Mouse (Mus musculus) lung, embryonic 15.5 days (tissue): ENCODE measurements around the gene Mcrs1. TPM values are rescaled to one million over a fixed set of nuclear protein-coding genes. Genes with fewer than 3 reads are reported as not detected.
"Not testable (repeated sequence)": the region's sequence is repeated elsewhere in the genome, so short reads cannot be mapped to it uniquely, and the experiment has no call there.

ENCODE experiments used
- ATAC-seq: fragments of 200-750 bp; cut with Nextera tagmentation; 2 replicates; pipeline ENCODE4 v1.8.0; 2017; ENCODE audit warnings: moderate number of reproducible peaks, borderline replicate concordance; ENCODE audit not compliant: low FRiP score, low TSS enrichment; ENCODE audit errors: extremely low read depth
- H3K27ac ChIP-seq: fragments of 300-500 bp; sonication (generic); 2 replicates; pipeline ENCODE4 v1.5.1; 2015; ENCODE audit warnings: moderate library complexity, mild to moderate bottlenecking, inconsistent platforms
- H3K27me3 ChIP-seq: fragments of 300-500 bp; sonication (generic); 2 replicates; pipeline ENCODE4 v1.6.1; 2015; ENCODE audit warnings: inconsistent platforms
- H3K36me3 ChIP-seq: fragments of 300-500 bp; sonication (generic); 2 replicates; pipeline ENCODE4 v1.6.1; 2015; ENCODE audit warnings: inconsistent platforms
- H3K4me1 ChIP-seq: fragments of 300-500 bp; sonication (generic); 2 replicates; pipeline ENCODE4 v1.6.1; 2015; ENCODE audit warnings: inconsistent platforms
- H3K4me2 ChIP-seq: fragments of 300-500 bp; sonication (generic); 2 replicates; pipeline ENCODE4 v1.6.1; 2015; ENCODE audit warnings: inconsistent platforms, mild to moderate bottlenecking, moderate library complexity
- H3K4me3 ChIP-seq: fragments of 300-500 bp; sonication (generic); 2 replicates; pipeline ENCODE4 v1.5.1; 2015; ENCODE audit warnings: mild to moderate bottlenecking, inconsistent platforms
- H3K9ac ChIP-seq: fragments of 300-500 bp; sonication (generic); 2 replicates; pipeline ENCODE4 v1.6.1; 2015; ENCODE audit warnings: inconsistent platforms
- H3K9me3 ChIP-seq: fragments of 300-500 bp; sonication (generic); 2 replicates; pipeline ENCODE4 v1.6.1; 2016; ENCODE audit warnings: inconsistent platforms
- WGBS: fragments of 180-500 bp; shearing (Covaris S2); methylation state at CpG from one replicate; pipeline ENCODE4 v1.1.7; 2015; 5-methylcytosine and 5-hydroxymethylcytosine counted together
- polyA plus RNA-seq: library from polyadenylated mRNA; unstranded; fragments of >200 nt; fragmentation: Nextera tagmentation; extraction: Ambion mirVana; gene quantifications from 2 replicates; pipeline ENCODE4 v1.2.1, GENCODE M21; 2015

The Mcrs1 gene
- polyA plus RNA-seq, 1 experiment from 2014 or later: 141 TPM

GRCm38 (mm10) chr15:99246736-99247135, 5.0 kb downstream of the Mcrs1 start:
- H3K27ac ChIP-seq, H3K27me3 ChIP-seq, H3K4me2 ChIP-seq, H3K4me3 ChIP-seq, H3K4me1 ChIP-seq, ATAC-seq, H3K9me3 ChIP-seq, H3K9ac ChIP-seq: not testable (repeated sequence)
- H3K36me3 ChIP-seq: peaks cover 60% of the 10 kb centered on the region
- WGBS: 81% methylated on average over 6 of the region's 6 CpGs

- Histone ChIP-seq H3K27me3 (no peaks in the 10 kb centered on the region), H3K4me2 (no peak overlapping the region), H3K4me1 (no peaks in the 10 kb centered on the region), H3K4me3 (no peak overlapping the region), H3K36me3 (peaks cover 45% of the 10 kb centered on the region), H3K9me3 (no peaks in the 10 kb centered on the region), H3K9ac (no peak overlapping the region), H3K27ac (no peak overlapping the region)
- WGBS: 93% methylated on average over 10 of the region's 10 CpGs
- ATAC-seq: no peak
Measured at GRCm38 (mm10) chr15:99242045-99242444, 9.7 kb downstream of the Mcrs1 start.

GRCm38 (mm10) chr15:99241249-99241648, 10.5 kb downstream of the Mcrs1 start:
- H3K4me3 ChIP-seq: no peak overlapping the region
- no peaks in the 10 kb centered on the region for H3K27me3 ChIP-seq
- no peak overlapping the region for H3K4me2 ChIP-seq
- ATAC-seq: no peak
- H3K27ac ChIP-seq: no peak overlapping the region
- peaks cover 39% of the 10 kb centered on the region for H3K36me3 ChIP-seq
- no peak overlapping the region for H3K9ac ChIP-seq
- 75% methylated on average over 4 of the region's 4 CpGs for WGBS
- H3K4me1 ChIP-seq: no peaks in the 10 kb centered on the region
- H3K9me3 ChIP-seq: no peaks in the 10 kb centered on the region

- Histone ChIP-seq H3K4me3 (no peak overlapping the region), H3K9me3 (no peaks in the 10 kb centered on the region), H3K4me2 (no peak overlapping the region), H3K36me3 (peaks cover 27% of the 10 kb centered on the region), H3K27me3 (no peaks in the 10 kb centered on the region), H3K9ac (no peak overlapping the region), H3K27ac (no peak overlapping the region), H3K4me1 (no peaks in the 10 kb centered on the region)
- ATAC-seq: no peak
- 77% methylated on average over 4 of the region's 4 CpGs for WGBS
Measured at GRCm38 (mm10) chr15:99240129-99240528, 11.6 kb downstream of the Mcrs1 start.

GRCm38 (mm10) chr15:99238006-99238405, 13.8 kb downstream of the Mcrs1 start:
- Histone ChIP-seq H3K4me3 (no peak overlapping the region), H3K27me3 (peaks cover 8% of the 10 kb centered on the region; the same call in 1 of the 2 replicates), H3K36me3 (peaks cover 7% of the 10 kb centered on the region), H3K4me2 (no peak overlapping the region), H3K9ac (no peak overlapping the region), H3K4me1 (no peaks in the 10 kb centered on the region), H3K27ac (no peak overlapping the region), H3K9me3 (no peaks in the 10 kb centered on the region)
- no peak for ATAC-seq
- 51% methylated on average over 11 of the region's 11 CpGs for WGBS

GRCm38 (mm10) chr15:99234326-99235010, 17.3 kb downstream of the Mcrs1 start:
- H3K9me3 ChIP-seq: no peaks in the 10 kb centered on the region
- ATAC-seq: no peak
- H3K4me3 ChIP-seq: no peak overlapping the region
- no peak overlapping the region for H3K9ac ChIP-seq
- peaks cover 24% of the 10 kb centered on the region for H3K27me3 ChIP-seq
- 39% methylated on average over 12 of the region's 12 CpGs for WGBS
- H3K4me1 ChIP-seq: no peaks in the 10 kb centered on the region
- H3K27ac ChIP-seq: no peak overlapping the region
- H3K36me3 ChIP-seq: no peaks in the 10 kb centered on the region
- no peak overlapping the region for H3K4me2 ChIP-seq

- Histone ChIP-seq H3K9ac (no peak overlapping the region), H3K36me3 (no peaks in the 10 kb centered on the region), H3K4me3 (no peak overlapping the region), H3K9me3 (no peaks in the 10 kb centered on the region), H3K27me3 (peaks cover 32% of the 10 kb centered on the region), H3K27ac (no peak overlapping the region), H3K4me1 (no peaks in the 10 kb centered on the region), H3K4me2 (no peak overlapping the region)
- WGBS: 44% methylated on average over 17 of the region's 17 CpGs
- no peak for ATAC-seq
Measured at GRCm38 (mm10) chr15:99233719-99234118, 18.0 kb downstream of the Mcrs1 start.

- Histone ChIP-seq H3K27ac (no peak overlapping the region), H3K9me3 (no peaks in the 10 kb centered on the region), H3K9ac (no peak overlapping the region), H3K4me2 (no peak overlapping the region), H3K27me3 (peaks cover 49% of the 10 kb centered on the region), H3K36me3 (no peaks in the 10 kb centered on the region), H3K4me1 (no peaks in the 10 kb centered on the region), H3K4me3 (no peak overlapping the region)
- 63% methylated on average over 10 of the region's 10 CpGs for WGBS
- no peak for ATAC-seq
Measured at GRCm38 (mm10) chr15:99231998-99232397, 19.8 kb downstream of the Mcrs1 start.

- 29% methylated on average over 14 of the region's 14 CpGs for WGBS
- Histone ChIP-seq H3K4me2 (peak overlapping the region; percentile 75; the same call in 1 of the 2 replicates), H3K27ac (no peak overlapping the region), H3K9me3 (no peaks in the 10 kb centered on the region), H3K27me3 (peaks cover 95% of the 10 kb centered on the region), H3K36me3 (no peaks in the 10 kb centered on the region), H3K4me3 (no peak overlapping the region), H3K9ac (no peak overlapping the region), H3K4me1 (peaks cover 35% of the 10 kb centered on the region)
- ATAC-seq: no peak
Measured at GRCm38 (mm10) chr15:99226090-99226489, 25.7 kb downstream of the Mcrs1 start.

- ATAC-seq: no peak; the same call in 1 of the 2 replicates
- Histone ChIP-seq H3K9me3 (no peaks in the 10 kb centered on the region), H3K27ac (no peak overlapping the region), H3K9ac (no peak overlapping the region), H3K27me3 (peaks cover 100% of the 10 kb centered on the region), H3K4me2 (peak overlapping the region; percentile 75), H3K4me3 (peak overlapping the region; percentile 40), H3K4me1 (peaks cover 35% of the 10 kb centered on the region), H3K36me3 (no peaks in the 10 kb centered on the region)
- WGBS: 2% methylated on average over 22 of the region's 22 CpGs
Measured at GRCm38 (mm10) chr15:99225081-99225810, 26.5 kb downstream of the Mcrs1 start.

- Histone ChIP-seq H3K4me1 (peaks cover 35% of the 10 kb centered on the region), H3K36me3 (no peaks in the 10 kb centered on the region), H3K27ac (no peak within 1 kb of the TSS), H3K9me3 (no peaks in the 10 kb centered on the region), H3K4me2 (peak within 1 kb of the TSS; percentile 75), H3K9ac (peak within 1 kb of the TSS; percentile 21; the same call in 1 of the 2 replicates), H3K27me3 (peaks cover 100% of the 10 kb centered on the region), H3K4me3 (peak within 1 kb of the TSS; percentile 40)
- ATAC-seq: peak; percentile 29; the same call in 1 of the 2 replicates
- under 1% methylated on average over 56 of the region's 66 CpGs for WGBS
Measured at GRCm38 (mm10) chr15:99224208-99224911, 27.4 kb downstream of the Mcrs1 start, which contains the start of gene Kcnh3. Kcnh3 (plus strand) TSS chr15:99224861.
